Mouse (Mus musculus): Measurements from ENCODE around the gene Skp1a.
"Not testable (repeated sequence)": the region's sequence is repeated elsewhere in the genome, so short reads cannot be mapped to it uniquely, and the experiment has no call there.

DNA sequence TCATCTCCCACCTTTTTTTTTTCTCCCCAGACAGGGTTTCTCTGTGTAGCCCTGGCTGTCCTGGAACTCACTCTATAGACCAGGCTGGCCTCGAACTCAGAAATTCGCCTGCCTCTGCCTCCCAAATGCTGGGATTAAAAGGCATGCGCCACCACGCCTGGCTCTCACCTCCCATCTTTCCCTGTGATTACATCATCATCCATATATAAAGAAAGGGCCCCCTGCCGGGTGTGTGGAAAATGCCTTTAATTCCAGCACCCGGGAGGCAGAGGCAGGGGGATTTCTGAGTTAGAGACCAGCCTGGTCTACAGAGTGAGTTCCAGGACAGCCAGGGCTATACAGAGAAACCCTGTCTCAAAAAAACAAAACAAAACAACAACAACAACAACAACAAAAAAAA lies 9.9 kb upstream of the Skp1a start:
- TF ChIP-seq GATA1 (IDR thresholded peaks at IDR 0.05; ENCODE audit: borderline replicate concordance, low read length); FLI1 (IDR thresholded peaks at IDR 0.05; ENCODE audit: low read length): not testable (repeated sequence)

All from megakaryocyte, embryonic 14.5 days (primary cell).